Mouse (Mus musculus) forebrain, embryonic 11.5 days (tissue): ENCODE measurements at regions not wholly inside any gene's neighbourhood (a gene's known extent, or its start where the extent isn't known, plus 50 kb on each side); places are given as distances from the start of the nearest gene placed in this dataset.

Experiments used
- ATAC-seq: fragments of 200-750 bp; cut with Nextera tagmentation; replicated peaks from 2 replicates; pipeline ENCODE4 v1.8.0; 2017; ENCODE audit warnings: moderate TSS enrichment; ENCODE audit not compliant: low FRiP score
- DNase-seq: peaks from one replicate; pipeline ENCODE4 v3.0.0-alpha.2; 2017; ENCODE audit warnings: low spot score
- H3K27ac ChIP-seq: fragments of 300-500 bp; sonication (generic); 2 replicates; pipeline ENCODE4 v1.5.1; 2014; ENCODE audit warnings: low read depth, low read length
- H3K27me3 ChIP-seq: fragments of 300-500 bp; sonication (generic); 2 replicates; pipeline ENCODE4 v1.6.1; 2014; ENCODE audit warnings: mild to moderate bottlenecking, low read length, mixed read lengths; ENCODE audit not compliant: control insufficient read depth, insufficient read depth
- H3K36me3 ChIP-seq: fragments of 300-500 bp; sonication (generic); 2 replicates; pipeline ENCODE4 v1.6.1; 2014; ENCODE audit warnings: mild to moderate bottlenecking, low read length, moderate library complexity, mixed read lengths; ENCODE audit not compliant: control insufficient read depth, insufficient read depth
- H3K4me1 ChIP-seq: fragments of 300-500 bp; sonication (generic); replicated peaks from 2 replicates; pipeline ENCODE4 v1.6.1; 2014; ENCODE audit warnings: low read length, mixed read lengths; ENCODE audit not compliant: control insufficient read depth, insufficient read depth
- H3K4me2 ChIP-seq: fragments of 300-500 bp; sonication (generic); 2 replicates; pipeline ENCODE4 v1.6.1; 2014; ENCODE audit warnings: low read depth, mild to moderate bottlenecking, low read length, moderate library complexity, mixed read lengths; ENCODE audit not compliant: severe bottlenecking
- H3K4me3 ChIP-seq: fragments of 300-500 bp; sonication (generic); 2 replicates; pipeline ENCODE4 v1.5.1; 2014; ENCODE audit warnings: low read depth, low read length
- H3K9ac ChIP-seq: fragments of 300-500 bp; sonication (generic); 2 replicates; pipeline ENCODE4 v1.6.1; 2014; ENCODE audit warnings: low read length
- H3K9me3 ChIP-seq: fragments of 300-500 bp; sonication (generic); 2 replicates; pipeline ENCODE4 v1.6.1; 2016; ENCODE audit warnings: low read length, mixed read lengths; ENCODE audit not compliant: control insufficient read depth
- WGBS: fragments of 180-500 bp; shearing (Covaris S2); extraction: QIAGEN DNeasy Blood & Tissue Kit; methylation state at CpG from one replicate; pipeline ENCODE4 v1.1.7; 2014; 5-methylcytosine and 5-hydroxymethylcytosine counted together

- DNase-seq (no peak), ATAC-seq (no peak)
- H3K9ac ChIP-seq = no peak overlapping the region
- no peak overlapping the region for H3K27ac ChIP-seq
- 90% methylated on average over 5 of the region's 5 CpGs for WGBS
- no peak overlapping the region for H3K4me3 ChIP-seq
- H3K27me3 ChIP-seq = no peaks in the 10 kb centered on the region
- no peak overlapping the region for H3K4me2 ChIP-seq
- H3K36me3 ChIP-seq = no peaks in the 10 kb centered on the region
- H3K4me1 ChIP-seq = no peaks in the 10 kb centered on the region
- no peaks in the 10 kb centered on the region for H3K9me3 ChIP-seq
These were observed 129.7 kb downstream of the Nuak1 start for GRCm38 (mm10) chr10:84310653-84311052.

GRCm38 (mm10) chr10:84312656-84313055 lies 127.7 kb downstream of the Nuak1 start:
- no peaks in the 10 kb centered on the region for H3K27me3 ChIP-seq
- no peak overlapping the region for H3K4me2 ChIP-seq
- ATAC-seq (no peak), DNase-seq (no peak)
- no peak overlapping the region for H3K9ac ChIP-seq
- no peak overlapping the region for H3K4me3 ChIP-seq
- no peaks in the 10 kb centered on the region for H3K4me1 ChIP-seq
- WGBS = 46% methylated on average over 7 of the region's 7 CpGs
- no peaks in the 10 kb centered on the region for H3K9me3 ChIP-seq
- no peaks in the 10 kb centered on the region for H3K36me3 ChIP-seq
- no peak overlapping the region for H3K27ac ChIP-seq

GRCm38 (mm10) chr10:84316857-84317256 lies 123.5 kb downstream of the Nuak1 start:
- Histone ChIP-seq H3K4me1 (no peaks in the 10 kb centered on the region), H3K27ac (no peak overlapping the region), H3K9me3 (no peaks in the 10 kb centered on the region), H3K27me3 (no peaks in the 10 kb centered on the region), H3K4me2 (no peak overlapping the region), H3K9ac (no peak overlapping the region), H3K4me3 (no peak overlapping the region), H3K36me3 (no peaks in the 10 kb centered on the region)
- ATAC-seq (no peak), DNase-seq (no peak)
- 100% methylated on average over 1 of the region's 1 CpGs for WGBS

DNA sequence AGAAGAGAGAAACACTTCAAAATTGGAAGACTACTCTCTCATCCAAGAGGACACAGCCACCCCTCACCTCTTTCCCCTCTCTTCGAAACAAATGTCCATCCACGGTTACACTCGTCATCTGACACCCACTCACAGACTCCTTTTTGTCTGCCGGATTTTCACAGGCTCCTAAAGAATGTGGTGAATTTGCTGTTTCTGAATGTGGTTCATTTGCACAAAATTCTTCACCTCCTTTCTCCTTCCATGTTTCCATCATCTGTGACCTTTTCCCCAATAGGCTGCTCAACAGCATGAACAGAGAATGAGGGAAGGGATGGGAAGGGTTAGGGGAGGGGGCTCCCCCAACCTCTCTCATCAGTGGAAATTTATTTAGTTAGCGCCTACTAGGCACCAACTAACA lies 122.4 kb downstream of the Nuak1 start:
- Histone ChIP-seq H3K4me3 (no peak overlapping the region), H3K27me3 (no peaks in the 10 kb centered on the region), H3K27ac (no peak overlapping the region), H3K36me3 (no peaks in the 10 kb centered on the region), H3K4me1 (no peaks in the 10 kb centered on the region), H3K9ac (no peak overlapping the region), H3K9me3 (no peaks in the 10 kb centered on the region), H3K4me2 (no peak overlapping the region)
- no peak for ATAC-seq
- 41% methylated on average over 5 of the region's 5 CpGs for WGBS
- DNase-seq = no peak
